Mouse (Mus musculus) adrenal gland, adult 18-20 months (tissue): ENCODE results near the gene Pfn1. TPM values are rescaled to one million over a fixed set of nuclear protein-coding genes. Genes with fewer than 3 reads are reported as not detected.

Experiments used
- total RNA-seq, 2 experiments: library from RNA; stranded (reverse); gene quantifications; 1 replicate in 1 of 2; 2 replicates in 1 of 2; pipeline ENCODE4 v1.2.3; 2021

Gene Pfn1
- total RNA-seq, 2 experiments from 2014 or later: 619 to 923 TPM

Other genes with a start within 250 kb of the Pfn1 start
- gene Pelp1, start 244.6 kb downstream of the Pfn1 start, total RNA-seq: 10 to 100 TPM; 17.3 to 21.3 TPM
- 10 to 100 TPM; 21.4 to 25.4 TPM for gene Arrb2, start 222.0 kb downstream of the Pfn1 start, total RNA-seq
- gene Med11, start 202.7 kb downstream of the Pfn1 start, total RNA-seq: 10 to 100 TPM; 17.0 to 18.0 TPM
- 1 to 10 TPM; 2.8 to 2.9 TPM for gene Zmynd15, start 195.2 kb downstream of the Pfn1 start, total RNA-seq
- gene Cxcl16, start 194.7 kb downstream of the Pfn1 start, total RNA-seq: 10 to 100 TPM; 11.3 to 18.3 TPM
- not detected for gene Tm4sf5, start 149.4 kb downstream of the Pfn1 start, total RNA-seq
- not detected for gene Vmo1, start 140.0 kb downstream of the Pfn1 start, total RNA-seq
- gene Gltpd2, start 135.4 kb downstream of the Pfn1 start, total RNA-seq: not detected
- 100 to 1,000 TPM; 271 to 281 TPM for gene Psmb6, start 129.3 kb downstream of the Pfn1 start, total RNA-seq
- gene Gm40193, start 121.7 kb downstream of the Pfn1 start, total RNA-seq: not detected
- gene Pld2, start 114.6 kb downstream of the Pfn1 start, total RNA-seq: 1 to 10 TPM; 6.8 to 8.2 TPM
- 10 to 100 TPM; 45.8 to 49.6 TPM for gene Mink1, start 91.8 kb downstream of the Pfn1 start, total RNA-seq
- not detected for gene 4930544D05Rik, start 38.8 kb downstream of the Pfn1 start, total RNA-seq
- under 1 TPM in 1 of 2 experiments, not detected in 1; 0.38 TPM for gene Chrne, start 35.4 kb downstream of the Pfn1 start, total RNA-seq
- under 1 TPM in 1 of 2 experiments, not detected in 1; 0.22 TPM for gene Gp1ba, start 15.5 kb downstream of the Pfn1 start, total RNA-seq
- gene Rnf167, start 7.4 kb downstream of the Pfn1 start, total RNA-seq: 10 to 100 TPM; 72.6 to 80.7 TPM
- 100 to 1,000 TPM; 131 to 138 TPM for gene Slc25a11, start 7.2 kb downstream of the Pfn1 start, total RNA-seq
- 10 to 100 TPM; 29.0 to 44.2 TPM for gene Eno3, start 2.6 kb upstream of the Pfn1 start, total RNA-seq
- gene Spag7, start 14.8 kb upstream of the Pfn1 start, total RNA-seq: 10 to 100 TPM; 70.4 to 91.3 TPM
- 10 to 100 TPM; 43.7 to 54.7 TPM for gene Camta2, start 33.5 kb upstream of the Pfn1 start, total RNA-seq
- gene Inca1, start 45.5 kb upstream of the Pfn1 start, total RNA-seq: 10 to 100 TPM in 1 of 2 experiments, 1 to 10 TPM in 1; 6.8 to 14.0 TPM
- gene Kif1c, start 45.9 kb upstream of the Pfn1 start, total RNA-seq: 100 to 1,000 TPM; 153 to 212 TPM
- gene Zfp3, start 109.6 kb upstream of the Pfn1 start, total RNA-seq: 1 to 10 TPM; 9.2 to 9.5 TPM
- 1 to 10 TPM; 1.1 to 1.9 TPM for gene Scimp, start 157.9 kb upstream of the Pfn1 start, total RNA-seq
- 100 to 1,000 TPM; 125 to 136 TPM for gene Rabep1, start 190.1 kb upstream of the Pfn1 start, total RNA-seq